Mouse (Mus musculus) MEL (cell line): Measurements from ENCODE around the gene Akr1c14. TPM values are rescaled to one million over a fixed set of nuclear protein-coding genes. Genes with fewer than 3 reads are reported as not detected.
A peak's percentile ranks its signal among the peaks of the same experiment; 100 is the strongest.

Source experiments
- DNase-seq: peaks from one replicate; pipeline ENCODE4 v3.0.0; 2011; ENCODE audit warnings: low read depth, low spot score
- H3K27ac ChIP-seq: 2 replicates; pipeline ENCODE4 v1.5.1; 2012; ENCODE audit warnings: low read depth, mild to moderate bottlenecking, control low read depth, low read length, moderate library complexity; ENCODE audit not compliant: control insufficient read depth
- H3K27me3 ChIP-seq, 2 experiments: fragments of 150-350 bp in 1 of 2; sonication (generic) in 1 of 2; 2 replicates each; pipeline ENCODE4 v1.6.1; 2012; ENCODE audit warnings: low read length in 2 of 2, mild to moderate bottlenecking in 2 of 2, improper control_type of control experiment in 1 of 2, moderate library complexity in 1 of 2; ENCODE audit not compliant: insufficient read depth in 2 of 2, control insufficient read depth in 1 of 2
- H3K36me3 ChIP-seq, 2 experiments: 2 replicates each; pipeline ENCODE4 v1.6.1; 2012 to 2014; ENCODE audit warnings: low read length in 2 of 2, improper control_type of control experiment in 1 of 2, inconsistent platforms in 1 of 2, mild to moderate bottlenecking in 1 of 2; ENCODE audit not compliant: insufficient read depth in 2 of 2, control insufficient read depth in 1 of 2
- H3K4me1 ChIP-seq, 2 experiments: fragments of 150-350 bp in 1 of 2; sonication (generic) in 1 of 2; 2 replicates each; pipeline ENCODE4 v1.6.1; 2012; ENCODE audit warnings: low read length in 2 of 2, improper control_type of control experiment in 1 of 2, mild to moderate bottlenecking in 1 of 2; ENCODE audit not compliant: insufficient read depth in 2 of 2, control insufficient read depth in 1 of 2
- H3K4me3 ChIP-seq, 2 experiments: fragments of 150-350 bp in 1 of 2; sonication (generic) in 1 of 2; 2 replicates each; pipeline ENCODE4 v1.5.1; 2012; ENCODE audit warnings: low read depth in 2 of 2, low read length in 2 of 2, mild to moderate bottlenecking in 2 of 2, moderate library complexity in 2 of 2, control low read depth in 1 of 2, improper control_type of control experiment in 1 of 2; ENCODE audit not compliant: control insufficient read depth in 1 of 2, insufficient read depth in 1 of 2
- H3K79me2 ChIP-seq: 2 replicates; pipeline ENCODE4 v1.6.1; 2012; ENCODE audit warnings: mild to moderate bottlenecking, low read length, moderate library complexity; ENCODE audit not compliant: control insufficient read depth, poor library complexity, insufficient read depth
- H3K9ac ChIP-seq: 2 replicates; pipeline ENCODE4 v1.6.1; 2012; ENCODE audit warnings: low read depth, mild to moderate bottlenecking, control low read depth, low read length, moderate library complexity; ENCODE audit not compliant: control insufficient read depth, poor library complexity, severe bottlenecking
- H3K9me3 ChIP-seq: fragments of 150-350 bp; sonication (generic); replicated peaks from 2 replicates; pipeline ENCODE4 v1.6.1; 2012; ENCODE audit warnings: mild to moderate bottlenecking, low read length, improper control_type of control experiment, moderate library complexity; ENCODE audit not compliant: insufficient read depth
- CHD1 ChIP-seq: IDR thresholded peaks from 2 replicates; pipeline ENCODE4 v1.6.1; 2012; ENCODE audit warnings: low read depth, mild to moderate bottlenecking, inconsistent platforms, low read length, improper control_type of control experiment
- CHD2 ChIP-seq: IDR thresholded peaks from 2 replicates; pipeline ENCODE4 v1.6.1; 2011; ENCODE audit warnings: low read length, improper control_type of control experiment
- CTCF ChIP-seq, 3 experiments: IDR thresholded peaks in 2 of 3; conservative IDR thresholded peaks in 1 of 3; 2 replicates each; pipeline ENCODE4 v1.5.1; 2011 to 2012; ENCODE audit warnings: low read length in 3 of 3, low read depth in 2 of 3, mild to moderate bottlenecking in 2 of 3, improper control_type of control experiment in 1 of 3, inconsistent platforms in 1 of 3, mixed read lengths in 1 of 3, moderate library complexity in 1 of 3; ENCODE audit not compliant: control insufficient read depth in 1 of 3, insufficient read depth in 1 of 3, poor library complexity in 1 of 3, severe bottlenecking in 1 of 3
- EP300 ChIP-seq, 2 experiments: IDR thresholded peaks; 2 replicates each; pipeline ENCODE4 v1.6.1; 2011; ENCODE audit warnings: improper control_type of control experiment in 2 of 2, low read length in 2 of 2, low read depth in 1 of 2, mild to moderate bottlenecking in 1 of 2
- GATA1 ChIP-seq: IDR thresholded peaks from 2 replicates; pipeline ENCODE4 v1.6.1; 2011; ENCODE audit warnings: low read depth, low read length, improper control_type of control experiment
- JUND ChIP-seq: IDR thresholded peaks from 2 replicates; pipeline ENCODE4 v1.6.1; 2011; ENCODE audit warnings: low read depth, mild to moderate bottlenecking, improper control_type of control experiment, low read length
- MAFK ChIP-seq: IDR thresholded peaks from 2 replicates; pipeline ENCODE4 v1.6.1; 2011; ENCODE audit warnings: low read depth, mild to moderate bottlenecking, low read length, improper control_type of control experiment, borderline replicate concordance
- MAX ChIP-seq: IDR thresholded peaks from 2 replicates; pipeline ENCODE4 v1.6.1; 2011; ENCODE audit warnings: low read length, improper control_type of control experiment
- MXI1 ChIP-seq: IDR thresholded peaks from 2 replicates; pipeline ENCODE4 v1.6.1; 2011; ENCODE audit warnings: mild to moderate bottlenecking, low read depth, low read length, improper control_type of control experiment
- MYB ChIP-seq: IDR thresholded peaks from 2 replicates; pipeline ENCODE4 v1.6.1; 2011; ENCODE audit warnings: mild to moderate bottlenecking, low read depth, low read length, improper control_type of control experiment
- NRF1 ChIP-seq: IDR thresholded peaks from 2 replicates; pipeline ENCODE4 v1.6.1; 2014; ENCODE audit warnings: low read depth, mild to moderate bottlenecking, inconsistent platforms, low read length, improper control_type of control experiment, moderate library complexity; ENCODE audit not compliant: poor library complexity, insufficient read depth, severe bottlenecking
- POLR2A ChIP-seq, 2 experiments: IDR thresholded peaks; 2 replicates each; pipeline ENCODE4 v1.6.1; 2011 to 2012; ENCODE audit warnings: low read length in 2 of 2, mild to moderate bottlenecking in 2 of 2, control low read depth in 1 of 2, improper control_type of control experiment in 1 of 2, low read depth in 1 of 2, moderate library complexity in 1 of 2; ENCODE audit not compliant: control insufficient read depth in 1 of 2, insufficient read depth in 1 of 2, poor library complexity in 1 of 2
- RAD21 ChIP-seq: IDR thresholded peaks from 2 replicates; pipeline ENCODE4 v1.6.1; 2011; ENCODE audit warnings: mild to moderate bottlenecking, low read depth, low read length, improper control_type of control experiment
- SMC3 ChIP-seq: IDR thresholded peaks from 2 replicates; pipeline ENCODE4 v1.6.1; 2011; ENCODE audit warnings: low read depth, low read length, improper control_type of control experiment
- TAL1 ChIP-seq: IDR thresholded peaks from 2 replicates; pipeline ENCODE4 v1.6.1; 2012; ENCODE audit warnings: mild to moderate bottlenecking, inconsistent platforms, low read length, moderate library complexity, mixed read lengths
- TBP ChIP-seq: IDR thresholded peaks from 2 replicates; pipeline ENCODE4 v1.8.0; 2011; ENCODE audit warnings: low read depth, low read length, improper control_type of control experiment
- TCF12 ChIP-seq: IDR thresholded peaks from 2 replicates; pipeline ENCODE4 v1.6.1; 2014; ENCODE audit warnings: low read depth, mild to moderate bottlenecking, inconsistent platforms, low read length, improper control_type of control experiment, moderate library complexity
- UBTF ChIP-seq: IDR thresholded peaks from 2 replicates; pipeline ENCODE4 v1.6.1; 2012; ENCODE audit warnings: low read depth, mild to moderate bottlenecking, inconsistent platforms, low read length, improper control_type of control experiment, moderate library complexity, borderline replicate concordance; ENCODE audit not compliant: insufficient read depth
- USF2 ChIP-seq, 2 experiments: IDR thresholded peaks; 2 replicates each; pipeline ENCODE4 v1.6.1; 2011 to 2012; ENCODE audit warnings: improper control_type of control experiment in 2 of 2, low read length in 2 of 2, borderline replicate concordance in 1 of 2, inconsistent platforms in 1 of 2, low read depth in 1 of 2, mild to moderate bottlenecking in 1 of 2; ENCODE audit not compliant: insufficient read depth in 1 of 2
- ZC3H11A ChIP-seq: IDR thresholded peaks from 2 replicates; pipeline ENCODE4 v1.6.1; 2012; ENCODE audit warnings: low read depth, mild to moderate bottlenecking, inconsistent platforms, low read length, improper control_type of control experiment
- ZKSCAN1 ChIP-seq: IDR thresholded peaks from 2 replicates; pipeline ENCODE4 v1.6.1; 2012; ENCODE audit warnings: low read depth, mild to moderate bottlenecking, inconsistent platforms, low read length, improper control_type of control experiment, moderate library complexity
- polyA plus RNA-seq, 2 experiments: library from polyadenylated mRNA; stranded (reverse) in 1 of 2; unstranded in 1 of 2; fragments of >175 nt in 1 of 2; fragments of >200 nt in 1 of 2; gene quantifications; 2 replicates each; pipeline versions ENCODE4 v1.2.1 to v1.2.4; 2012; ENCODE audit warnings: low replicate concordance in 2 of 2, low read depth in 1 of 2; ENCODE audit not compliant: insufficient read length in 2 of 2, insufficient read depth in 1 of 2, missing spikeins in 1 of 2
- total RNA-seq: library from RNA; depleted of rRNA; stranded (reverse); fragments of 300-350 nt; gene quantifications from 2 replicates; pipeline ENCODE4 v1.2.3, GENCODE M21; 2012; rRNA removed

Akr1c14 gene
- total RNA-seq: not detected in 2 replicates
- polyA plus RNA-seq: not detected

- Histone ChIP-seq H3K9me3 (no peaks in the 10 kb centered on the region), H3K79me2 (no peaks in the 10 kb centered on the region), H3K4me1 (no peaks in the 10 kb centered on the region), H3K4me3 (no peak within 1 kb of the TSS), H3K9ac (no peak within 1 kb of the TSS)
- TF ChIP-seq TAL1: no peak
- no peak for TF ChIP-seq POLR2A (IDR thresholded peaks at IDR 0.05; ENCODE audit: control insufficient read depth in 1 of 2, insufficient read depth in 1 of 2, low read depth in 1 of 2, low read length in 2 of 2, poor library complexity in 1 of 2)
- no peak for TF ChIP-seq ZC3H11A
- TF ChIP-seq ZKSCAN1: no peak
- TF ChIP-seq TCF12: no peak
- no peak for TF ChIP-seq CHD1
- TF ChIP-seq MXI1: no peak
- no peak for TF ChIP-seq MAX
- TF ChIP-seq USF2 (IDR thresholded peaks at IDR 0.05; ENCODE audit: borderline replicate concordance in 1 of 2, insufficient read depth in 1 of 2, low read depth in 1 of 2, low read length in 2 of 2): no peak
- TF ChIP-seq TBP: no peak
- no peak for TF ChIP-seq GATA1
- TF ChIP-seq NRF1: no peak
- TF ChIP-seq EP300 (IDR thresholded peaks at IDR 0.05; ENCODE audit: low read depth in 1 of 2, low read length in 2 of 2): no peak
- no peak for TF ChIP-seq UBTF
- TF ChIP-seq CHD2: no peak
- no peak for TF ChIP-seq JUND
- TF ChIP-seq MAFK: no peak
- TF ChIP-seq, all 39 proteins: peak for 0
- DNase-seq: no peak
- Histone ChIP-seq H3K27me3 (peaks cover 0 to 3% of the 10 kb centered on the region in 2 experiments; a peak in 1 of 4 replicates), H3K27ac (no peak within 1 kb of the TSS), H3K36me3 (no peaks in the 10 kb centered on the region)
Measured at GRCm38 (mm10) chr13:4048719-4049118, at the start of gene Akr1c14. Gene Akr1c14 (plus strand): TSS chr13:4049011.

DNA sequence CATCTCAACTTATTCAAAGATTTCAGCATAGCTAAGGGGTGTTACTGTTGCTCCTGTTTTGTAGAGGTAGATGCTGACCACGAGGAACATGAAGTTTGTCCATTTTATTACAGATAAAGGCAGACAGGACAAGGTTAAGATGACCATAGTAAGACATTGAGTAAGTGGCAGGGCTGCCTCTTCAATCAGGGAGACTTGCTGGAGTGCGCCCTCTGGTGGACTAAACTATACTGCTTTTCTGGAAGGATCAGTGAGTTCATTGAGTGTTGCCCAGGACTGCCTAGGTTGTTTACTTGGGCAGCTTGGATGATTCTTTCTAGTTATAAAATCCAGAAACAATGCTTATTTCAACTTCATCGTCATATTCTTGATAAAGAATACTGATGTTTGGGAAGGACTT, 47.1 kb upstream of the Akr1c14 start:
- no peaks in the 10 kb centered on the region for H3K4me1 ChIP-seq
- DNase-seq: peak; percentile 69
- H3K27ac ChIP-seq: no peak overlapping the region
- no peaks in the 10 kb centered on the region for H3K36me3 ChIP-seq
- H3K79me2 ChIP-seq: no peaks in the 10 kb centered on the region
- no peaks in the 10 kb centered on the region for H3K9me3 ChIP-seq
- H3K4me3 ChIP-seq: no peak overlapping the region
- H3K27me3 ChIP-seq: peaks cover 0 to 2% of the 10 kb centered on the region in 2 experiments; a peak in 1 of 4 replicates
- TF ChIP-seq ZC3H11A (peak; percentile 48), SMC3 (peak; percentile 91), RAD21 (peak; percentile 62), CTCF (IDR thresholded peaks at IDR 0.05 in 2 of 3, conservative IDR thresholded peaks at IDR 0.05 in 1 of 3; ENCODE audit: control insufficient read depth in 1 of 3, insufficient read depth in 1 of 3, low read depth in 2 of 3, low read length in 3 of 3, poor library complexity in 1 of 3, severe bottlenecking in 1 of 3) (peak; percentile 68 to 81 (median 76)), MYB (no peak), TCF12 (no peak)
- TF ChIP-seq, all 39 proteins: peak for 4
- H3K9ac ChIP-seq: no peak overlapping the region
